Mouse (Mus musculus) E14TG2a.4 (cell line): ENCODE results near the gene Klf6.

Experiments
- CTCF ChIP-seq: conservative IDR thresholded peaks from 2 replicates; pipeline ENCODE4 v1.5.1; 2014; ENCODE audit warnings: low read length
- NANOG ChIP-seq: IDR thresholded peaks from 2 replicates; pipeline ENCODE4 v1.6.1; 2014; ENCODE audit warnings: borderline replicate concordance, low read length, mixed read lengths
- POU5F1 ChIP-seq: IDR thresholded peaks from 2 replicates; pipeline ENCODE4 v1.6.1; 2014; ENCODE audit warnings: low read length, borderline replicate concordance

DNA sequence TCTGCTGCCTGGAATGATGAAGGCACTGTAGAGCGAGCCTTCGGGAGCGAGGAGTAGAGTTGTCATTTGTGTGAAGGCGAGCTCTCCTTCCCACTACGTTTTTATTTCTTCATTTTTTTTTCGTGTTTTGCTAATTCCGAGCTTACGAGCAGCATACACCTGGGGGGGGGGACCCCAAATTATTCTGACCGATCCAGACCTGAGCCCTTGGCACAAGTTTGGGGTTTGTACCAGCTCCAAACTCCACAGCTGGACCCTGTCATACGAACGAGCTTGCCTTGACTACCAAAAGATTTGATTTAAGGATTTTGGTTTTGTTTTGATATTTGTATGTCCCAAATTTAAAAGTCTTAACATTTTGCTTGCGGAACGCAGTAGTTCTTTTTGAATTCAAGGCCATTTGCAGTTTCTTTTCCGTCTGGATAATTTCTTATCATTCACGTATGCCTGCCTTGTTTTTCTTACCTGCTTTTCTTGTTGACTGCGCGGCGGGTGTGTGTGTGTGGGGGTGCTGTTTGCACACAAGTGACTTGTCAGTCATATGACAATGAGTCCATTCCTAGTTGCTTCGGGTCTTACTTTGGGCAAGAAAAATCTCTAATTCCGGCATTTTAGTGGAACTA is 832 bp downstream of the Klf6 start:
- TF ChIP-seq CTCF (no peak), POU5F1 (no peak), NANOG (no peak)
